Mouse (Mus musculus): ENCODE measurements at regions not wholly inside any gene's neighbourhood (a gene's known extent, or its start where the extent isn't known, plus 50 kb on each side); places are given as distances from the start of the nearest gene placed in this dataset.
"Not testable (repeated sequence)": the region's sequence is repeated elsewhere in the genome, so short reads cannot be mapped to it uniquely, and the experiment has no call there.

DNA sequence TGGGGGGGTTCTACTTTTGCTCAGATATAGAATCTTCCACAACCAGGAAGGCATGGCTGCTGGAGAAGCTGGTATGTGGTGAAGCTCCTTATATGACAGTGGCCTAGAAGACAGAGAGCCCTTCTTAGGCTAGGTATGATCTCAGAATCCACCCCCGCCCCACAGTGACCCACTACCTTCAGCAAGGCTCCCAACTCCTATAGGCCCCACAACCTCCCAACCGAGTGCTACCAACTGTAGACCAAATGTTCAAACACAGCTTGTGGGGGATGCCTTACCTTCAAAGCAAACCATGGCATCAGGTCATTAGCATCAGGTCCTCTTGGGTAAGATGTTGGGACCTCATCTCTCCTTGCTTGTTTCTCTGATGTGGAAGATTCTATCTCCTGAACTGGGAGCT is 70.6 kb upstream of the Gm21119 start:
- not testable (repeated sequence) for TF ChIP-seq POLR2A, CTCF (IDR thresholded peaks at IDR 0.05; ENCODE audit: insufficient read depth, low read depth, low read length)

Measured in olfactory bulb, adult 2 months (tissue).